ENCODE assay signal across 20 mouse cellular contexts in genomic region chr2:115031134-115031533, GRCm38 (mm10).
DNase-seq lines count a peak whose midpoint lies in the region; ATAC-seq and TF ChIP-seq lines count a peak whose summit lies in the region.
"Had no signal": no experiment of that assay in that cellular context is flagged by ENCODE, and none has a peak within 500 bp of the region (broad histone marks: within the 10 kb centered on the region; RNA-seq: fewer than 3 reads in every experiment).

No protein-coding gene starts in this region.

- H3K4me1 ChIP-seq in kidney, embryonic 15.5 days = peaks cover 5% of the 10 kb centered on the region; the same call in 1 of the 2 replicates
- H3K4me1 ChIP-seq in lung, adult 2 months (ENCODE audit: control insufficient read depth, insufficient read depth, low read length) = no peaks in the 10 kb centered on the region
- H3K4me1 ChIP-seq: intestine, embryonic 15.5 days had no signal

- no peaks in the 10 kb centered on the region for H3K9me3 ChIP-seq in kidney, embryonic 15.5 days (replicated peaks)
- H3K9me3 ChIP-seq: embryonic facial prominence, embryonic 12.5 days; intestine, embryonic 15.5 days; neural tube, embryonic 13.5 days had no signal

- 0 out of 2 replicates have a peak, but pooled peaks have one; percentile 22 for ATAC-seq in kidney, embryonic 15.5 days (replicated peaks; ENCODE audit: low FRiP score)
- ATAC-seq: forebrain, postnatal 0 days; intestine, embryonic 15.5 days had no signal

- no peak for TF ChIP-seq POLR2A in lung, adult 2 months (IDR thresholded peaks at IDR 0.05; ENCODE audit: borderline replicate concordance, extremely low read depth, low read depth, low read length)

- no peak for DNase-seq in kidney, adult 18-20 months
- peak; percentile 1 for DNase-seq in lung, postnatal 10 days
- no peak for DNase-seq in lung, adult 2 months
- peak; percentile 7 for DNase-seq in brain, adult 2 months (ENCODE audit: low read depth, low spot score)
- peak; percentile 39 for DNase-seq in mesoderm, embryonic 11.5 days (ENCODE audit: low read depth, low spot score)
- no peak for DNase-seq in frontal cortex, postnatal 36 days (ENCODE audit: low spot score in 2 of 2)
- DNase-seq in thymus, postnatal 14 days = no peak
- DNase-seq: adrenal gland, adult 8-10 months; cerebellum, adult 11-12 months; cerebellum, postnatal 25 days; forebrain, postnatal 0 days; right cerebral cortex, postnatal 14 days; spleen, adult 18-20 months; thymus, postnatal 36 days had no signal

- H3K4me2 ChIP-seq in kidney, embryonic 15.5 days = no peak overlapping the region
- H3K4me2 ChIP-seq: embryonic facial prominence, embryonic 12.5 days; intestine, embryonic 15.5 days; liver, embryonic 11.5 days; neural tube, embryonic 13.5 days had no signal

- no peak overlapping the region for H3K9ac ChIP-seq in kidney, embryonic 15.5 days
- H3K9ac ChIP-seq: embryonic facial prominence, embryonic 12.5 days; forebrain, postnatal 0 days; intestine, embryonic 15.5 days; neural tube, embryonic 13.5 days had no signal

- H3K36me3 ChIP-seq in kidney, embryonic 15.5 days = no peaks in the 10 kb centered on the region
- H3K36me3 ChIP-seq: embryonic facial prominence, embryonic 12.5 days; intestine, embryonic 15.5 days; neural tube, embryonic 13.5 days had no signal

- no peak overlapping the region for H3K4me3 ChIP-seq in kidney, embryonic 15.5 days (replicated peaks)
- H3K4me3 ChIP-seq in lung, adult 2 months (replicated peaks; ENCODE audit: extremely low read depth, low read depth, low read length) = no peak overlapping the region
- H3K4me3 ChIP-seq: embryonic facial prominence, embryonic 12.5 days; erythroblast, embryonic 14.5 days; intestine, embryonic 15.5 days; neural tube, embryonic 13.5 days had no signal

- no peak for TF ChIP-seq CTCF in lung, adult 2 months (IDR thresholded peaks at IDR 0.05; ENCODE audit: insufficient read depth, low read length)

- no peaks in the 10 kb centered on the region for H3K27me3 ChIP-seq in kidney, embryonic 15.5 days
- H3K27me3 ChIP-seq: embryonic facial prominence, embryonic 12.5 days; intestine, embryonic 15.5 days; neural tube, embryonic 13.5 days had no signal

- no peak overlapping the region for H3K27ac ChIP-seq in kidney, embryonic 15.5 days
- H3K27ac ChIP-seq: embryonic facial prominence, embryonic 12.5 days; intestine, embryonic 15.5 days; neural tube, embryonic 13.5 days had no signal

- WGBS in kidney, embryonic 15.5 days = 54% methylated on average over 2 of the region's 2 CpGs
- 53% methylated on average over 2 of the region's 2 CpGs for WGBS in lung, adult 2 months

Comparison
In these comparisons a context has a peak if more than half of its experiments do, and no peak if none do; other contexts are left out.
1. DNase-seq: peak in lung, postnatal 10 days (single experiment), brain, adult 2 months (single experiment) and mesoderm, embryonic 11.5 days (single experiment); none in kidney, adult 18-20 months (single experiment), lung, adult 2 months (single experiment), frontal cortex, postnatal 36 days (0 of 2) and thymus, postnatal 14 days (single experiment).